Mouse (Mus musculus): ENCODE data around the gene Cchcr1. TPM values are rescaled to one million over a fixed set of nuclear protein-coding genes. Genes with fewer than 3 reads are reported as not detected.

The Cchcr1 gene
- total and polyA plus RNA-seq, 3 experiments: 12.5 to 18.7 (median 13.3) TPM

GRCm38 (mm10) chr17:35488041-35488440 is 28.9 kb upstream of the Cchcr1 start:
- peaks cover 5% of the 10 kb centered on the region; the same call in 1 of the 2 replicates for H3K27me3 ChIP-seq (ENCODE audit: insufficient read depth, low read length)
- no peak overlapping the region for H3K4me3 ChIP-seq (ENCODE audit: low read depth, low read length)
- no peaks in the 10 kb centered on the region for H3K9me3 ChIP-seq (replicated peaks)
- ATAC-seq (ENCODE audit: extremely low read depth, insufficient number of reproducible peaks, low FRiP score, poor library complexity, severe bottlenecking): no peak
- TF ChIP-seq CTCF (IDR thresholded peaks at IDR 0.05; ENCODE audit: low read depth, low read length): no peak
- no peak for TF ChIP-seq GATA1 (IDR thresholded peaks at IDR 0.05; ENCODE audit: borderline replicate concordance, low read length)
- no peak for TF ChIP-seq TAL1 (conservative IDR thresholded peaks at IDR 0.05; ENCODE audit: low read depth, low read length)
- no peak for TF ChIP-seq GATA2 (IDR thresholded peaks at IDR 0.05; ENCODE audit: borderline replicate concordance, low read depth, low read length)
- no peak for TF ChIP-seq POLR2AphosphoS5 (IDR thresholded peaks at IDR 0.05; ENCODE audit: insufficient replicate concordance, low read depth, low read length)
- DNase-seq (ENCODE audit: low spot score): no peak
- H3K36me3 ChIP-seq (replicated peaks): no peaks in the 10 kb centered on the region
- no peaks in the 10 kb centered on the region for H3K4me1 ChIP-seq (ENCODE audit: insufficient read depth, low read depth, low read length)

- Histone ChIP-seq H3K27me3 (ENCODE audit: insufficient read depth, low read length) (peaks cover 5% of the 10 kb centered on the region; the same call in 1 of the 2 replicates), H3K36me3 (replicated peaks) (no peaks in the 10 kb centered on the region), H3K4me1 (ENCODE audit: insufficient read depth, low read depth, low read length) (no peaks in the 10 kb centered on the region), H3K9me3 (replicated peaks) (no peaks in the 10 kb centered on the region), H3K4me3 (ENCODE audit: low read depth, low read length) (no peak overlapping the region)
- no peak for ATAC-seq (ENCODE audit: extremely low read depth, insufficient number of reproducible peaks, low FRiP score, poor library complexity, severe bottlenecking)
- no peak for TF ChIP-seq GATA2 (IDR thresholded peaks at IDR 0.05; ENCODE audit: borderline replicate concordance, low read depth, low read length)
- no peak for TF ChIP-seq POLR2AphosphoS5 (IDR thresholded peaks at IDR 0.05; ENCODE audit: insufficient replicate concordance, low read depth, low read length)
- TF ChIP-seq GATA1 (IDR thresholded peaks at IDR 0.05; ENCODE audit: borderline replicate concordance, low read length): no peak
- TF ChIP-seq CTCF (IDR thresholded peaks at IDR 0.05; ENCODE audit: low read depth, low read length): no peak
- TF ChIP-seq TAL1 (conservative IDR thresholded peaks at IDR 0.05; ENCODE audit: low read depth, low read length): no peak
- DNase-seq (ENCODE audit: low spot score): no peak
Measured at GRCm38 (mm10) chr17:35490320-35490719, 26.6 kb upstream of the Cchcr1 start.

- Histone ChIP-seq H3K4me1 (ENCODE audit: insufficient read depth, low read depth, low read length) (no peaks in the 10 kb centered on the region), H3K36me3 (replicated peaks) (no peaks in the 10 kb centered on the region), H3K4me3 (ENCODE audit: low read depth, low read length) (no peak overlapping the region), H3K27me3 (ENCODE audit: insufficient read depth, low read length) (0 out of 2 replicates have a peak, but pooled peaks cover 2% of the 10 kb centered on the region), H3K9me3 (replicated peaks) (no peaks in the 10 kb centered on the region)
- TF ChIP-seq GATA2 (IDR thresholded peaks at IDR 0.05; ENCODE audit: borderline replicate concordance, low read depth, low read length) (no peak), TAL1 (conservative IDR thresholded peaks at IDR 0.05; ENCODE audit: low read depth, low read length) (no peak), CTCF (IDR thresholded peaks at IDR 0.05; ENCODE audit: low read depth, low read length) (no peak), GATA1 (IDR thresholded peaks at IDR 0.05; ENCODE audit: borderline replicate concordance, low read length) (no peak), POLR2AphosphoS5 (IDR thresholded peaks at IDR 0.05; ENCODE audit: insufficient replicate concordance, low read depth, low read length) (no peak)
- DNase-seq (ENCODE audit: low spot score) (no peak), ATAC-seq (ENCODE audit: extremely low read depth, insufficient number of reproducible peaks, low FRiP score, poor library complexity, severe bottlenecking) (no peak)
Measured at GRCm38 (mm10) chr17:35497124-35497523, 19.8 kb upstream of the Cchcr1 start.

- Histone ChIP-seq H3K27me3 (ENCODE audit: insufficient read depth, low read length) (peaks cover 43% of the 10 kb centered on the region), H3K9me3 (replicated peaks) (no peaks in the 10 kb centered on the region), H3K36me3 (replicated peaks) (no peaks in the 10 kb centered on the region), H3K4me3 (ENCODE audit: low read depth, low read length) (no peak overlapping the region), H3K4me1 (ENCODE audit: insufficient read depth, low read depth, low read length) (no peaks in the 10 kb centered on the region; the same call in 1 of the 2 replicates)
- TF ChIP-seq TAL1 (conservative IDR thresholded peaks at IDR 0.05; ENCODE audit: low read depth, low read length): no peak
- no peak for TF ChIP-seq GATA2 (IDR thresholded peaks at IDR 0.05; ENCODE audit: borderline replicate concordance, low read depth, low read length)
- no peak for TF ChIP-seq POLR2AphosphoS5 (IDR thresholded peaks at IDR 0.05; ENCODE audit: insufficient replicate concordance, low read depth, low read length)
- TF ChIP-seq GATA1 (IDR thresholded peaks at IDR 0.05; ENCODE audit: borderline replicate concordance, low read length): no peak
- no peak for TF ChIP-seq CTCF (IDR thresholded peaks at IDR 0.05; ENCODE audit: low read depth, low read length)
- ATAC-seq (ENCODE audit: extremely low read depth, insufficient number of reproducible peaks, low FRiP score, poor library complexity, severe bottlenecking) (no peak), DNase-seq (ENCODE audit: low spot score) (no peak)
Measured at GRCm38 (mm10) chr17:35502226-35502625, 14.7 kb upstream of the Cchcr1 start.

- H3K36me3 ChIP-seq (replicated peaks): no peaks in the 10 kb centered on the region
- no peaks in the 10 kb centered on the region for H3K9me3 ChIP-seq (replicated peaks)
- TF ChIP-seq TAL1 (conservative IDR thresholded peaks at IDR 0.05; ENCODE audit: low read depth, low read length) (no peak), GATA1 (IDR thresholded peaks at IDR 0.05; ENCODE audit: borderline replicate concordance, low read length) (no peak), CTCF (IDR thresholded peaks at IDR 0.05; ENCODE audit: low read depth, low read length) (no peak), POLR2AphosphoS5 (IDR thresholded peaks at IDR 0.05; ENCODE audit: insufficient replicate concordance, low read depth, low read length) (no peak), GATA2 (IDR thresholded peaks at IDR 0.05; ENCODE audit: borderline replicate concordance, low read depth, low read length) (no peak)
- no peak for DNase-seq (ENCODE audit: low spot score)
- H3K27me3 ChIP-seq (ENCODE audit: insufficient read depth, low read length): peaks cover 46% of the 10 kb centered on the region
- ATAC-seq (ENCODE audit: extremely low read depth, insufficient number of reproducible peaks, low FRiP score, poor library complexity, severe bottlenecking): no peak
- H3K4me1 ChIP-seq (ENCODE audit: insufficient read depth, low read depth, low read length): no peaks in the 10 kb centered on the region; the same call in 1 of the 2 replicates
- no peak overlapping the region for H3K4me3 ChIP-seq (ENCODE audit: low read depth, low read length)
Measured at GRCm38 (mm10) chr17:35502762-35503161, 14.1 kb upstream of the Cchcr1 start.

GRCm38 (mm10) chr17:35503849-35504248 is 13.1 kb upstream of the Cchcr1 start:
- H3K36me3 ChIP-seq (replicated peaks): no peaks in the 10 kb centered on the region
- H3K9me3 ChIP-seq (replicated peaks): no peaks in the 10 kb centered on the region
- H3K4me1 ChIP-seq (ENCODE audit: insufficient read depth, low read depth, low read length): peaks cover 3% of the 10 kb centered on the region; the same call in 1 of the 2 replicates
- H3K27me3 ChIP-seq (ENCODE audit: insufficient read depth, low read length): peaks cover 54% of the 10 kb centered on the region
- no peak for DNase-seq (ENCODE audit: low spot score)
- ATAC-seq (ENCODE audit: extremely low read depth, insufficient number of reproducible peaks, low FRiP score, poor library complexity, severe bottlenecking): no peak
- TF ChIP-seq GATA2 (IDR thresholded peaks at IDR 0.05; ENCODE audit: borderline replicate concordance, low read depth, low read length): no peak
- no peak for TF ChIP-seq POLR2AphosphoS5 (IDR thresholded peaks at IDR 0.05; ENCODE audit: insufficient replicate concordance, low read depth, low read length)
- no peak for TF ChIP-seq GATA1 (IDR thresholded peaks at IDR 0.05; ENCODE audit: borderline replicate concordance, low read length)
- TF ChIP-seq TAL1 (conservative IDR thresholded peaks at IDR 0.05; ENCODE audit: low read depth, low read length): no peak
- TF ChIP-seq CTCF (IDR thresholded peaks at IDR 0.05; ENCODE audit: low read depth, low read length): no peak
- no peak overlapping the region for H3K4me3 ChIP-seq (ENCODE audit: low read depth, low read length)
